Mouse (Mus musculus) layer of hippocampus, adult 11-12 months (tissue): ENCODE data around the gene Traip.
A peak's percentile ranks its signal among the peaks of the same experiment; 100 is the strongest.

ENCODE experiments used
- DNase-seq: peaks from one replicate; pipeline ENCODE4 v3.0.0; 2022; ENCODE audit warnings: low spot score

Traip gene

DNA sequence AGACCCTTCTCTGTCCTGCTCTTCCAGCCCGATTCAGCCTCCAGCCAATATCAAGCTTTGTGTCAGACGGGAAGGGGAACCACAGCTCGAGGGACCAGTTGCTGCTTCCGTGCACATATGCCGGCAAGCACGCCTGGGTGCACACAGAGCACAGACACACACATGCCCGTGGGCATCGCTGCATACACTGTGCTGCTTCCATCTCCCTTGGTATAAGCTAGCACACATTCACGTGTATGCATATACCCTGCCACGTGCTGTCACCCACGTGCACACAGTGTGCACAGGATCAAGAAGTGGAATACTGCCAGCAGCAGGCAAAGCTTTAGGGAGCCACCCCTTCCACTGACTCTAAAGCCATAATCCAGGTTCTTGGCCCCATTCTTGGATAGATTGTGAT lies 15.8 kb upstream of the Traip start:
- peak; percentile 49 for DNase-seq

GRCm38 (mm10) chr9:107935374-107935773 lies 14.6 kb upstream of the Traip start, which contains the start of gene Camkv:
Camkv (plus strand) TSS chr9:107935674.
- DNase-seq: no peak

DNA sequence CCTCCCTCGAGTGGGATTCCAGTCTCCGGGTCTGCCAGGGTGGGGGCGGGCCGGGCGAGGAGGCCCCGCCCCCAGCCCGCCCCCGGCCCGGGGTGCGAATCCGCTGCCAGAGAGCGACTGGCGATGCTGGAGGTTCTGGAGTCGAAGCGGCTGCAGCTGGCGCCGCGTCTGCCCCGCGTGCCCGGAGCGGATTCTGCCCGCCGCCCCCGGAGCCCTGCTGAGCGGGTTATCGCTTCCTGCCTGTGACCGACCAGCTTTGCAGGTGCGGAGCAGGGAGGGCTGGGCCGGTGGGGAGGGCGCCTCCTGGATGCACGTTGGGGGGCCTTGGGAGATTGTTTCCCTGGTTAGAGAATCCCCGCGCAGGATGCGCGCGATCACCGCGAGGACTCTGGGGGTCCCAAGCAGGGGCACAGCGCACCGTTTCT lies 14.1 kb upstream of the Traip start:
- DNase-seq: peak; percentile 53

DNA sequence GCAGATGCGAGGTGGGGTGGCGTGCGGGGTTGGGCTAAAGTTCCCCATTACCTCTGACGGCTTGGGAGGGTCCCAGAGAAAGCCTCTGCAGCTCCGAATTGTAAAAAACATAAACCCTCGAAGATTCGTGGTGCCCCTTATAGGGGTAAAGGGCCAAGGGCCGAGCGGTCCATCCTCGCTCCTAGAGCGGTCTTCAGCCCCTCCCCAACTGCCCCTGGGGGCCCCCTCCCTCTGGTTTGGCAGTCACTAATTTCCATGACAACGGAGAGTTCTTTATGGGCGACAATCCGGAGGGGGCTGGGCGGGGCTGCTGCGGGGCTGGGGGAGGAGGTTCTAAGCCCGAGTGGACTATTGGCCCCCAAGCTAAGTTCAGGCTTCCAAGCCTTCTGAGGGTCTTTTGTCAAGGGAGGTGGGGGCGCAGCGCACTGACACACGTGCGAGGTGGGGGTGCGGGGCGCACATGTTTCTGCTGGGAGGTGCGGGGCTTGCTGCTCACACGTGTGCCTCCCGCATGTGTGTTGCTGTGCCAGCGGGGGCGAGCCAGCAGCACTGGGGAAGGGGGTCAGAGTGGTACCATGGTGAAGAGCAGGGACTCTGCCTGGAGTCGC lies 13.6 kb upstream of the Traip start:
- DNase-seq: peak; percentile 53

DNA sequence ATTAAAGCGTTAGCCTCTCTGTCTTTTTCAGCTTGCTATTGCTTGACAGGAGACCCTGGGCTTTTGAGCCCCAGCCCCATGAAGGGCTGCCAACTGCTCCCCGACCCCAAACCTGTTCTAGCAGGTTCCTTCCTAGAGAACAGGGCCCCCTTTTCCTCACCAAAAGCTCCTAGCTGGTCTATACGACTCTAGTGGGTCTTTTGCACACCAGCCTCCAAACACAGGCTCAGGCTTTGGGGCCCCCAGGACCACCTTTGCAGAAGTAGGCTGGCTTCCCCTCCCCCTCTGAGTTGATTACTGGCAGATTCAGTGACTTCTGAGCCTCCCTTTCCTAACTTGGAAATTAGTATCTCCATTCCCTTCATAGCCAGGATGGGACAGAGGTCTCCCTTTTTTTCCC lies 13.1 kb upstream of the Traip start:
- no peak for DNase-seq

- peak; percentile 43 for DNase-seq
Observed at GRCm38 (mm10) chr9:107947241-107948194, 2.4 kb upstream of the Traip start.

DNA sequence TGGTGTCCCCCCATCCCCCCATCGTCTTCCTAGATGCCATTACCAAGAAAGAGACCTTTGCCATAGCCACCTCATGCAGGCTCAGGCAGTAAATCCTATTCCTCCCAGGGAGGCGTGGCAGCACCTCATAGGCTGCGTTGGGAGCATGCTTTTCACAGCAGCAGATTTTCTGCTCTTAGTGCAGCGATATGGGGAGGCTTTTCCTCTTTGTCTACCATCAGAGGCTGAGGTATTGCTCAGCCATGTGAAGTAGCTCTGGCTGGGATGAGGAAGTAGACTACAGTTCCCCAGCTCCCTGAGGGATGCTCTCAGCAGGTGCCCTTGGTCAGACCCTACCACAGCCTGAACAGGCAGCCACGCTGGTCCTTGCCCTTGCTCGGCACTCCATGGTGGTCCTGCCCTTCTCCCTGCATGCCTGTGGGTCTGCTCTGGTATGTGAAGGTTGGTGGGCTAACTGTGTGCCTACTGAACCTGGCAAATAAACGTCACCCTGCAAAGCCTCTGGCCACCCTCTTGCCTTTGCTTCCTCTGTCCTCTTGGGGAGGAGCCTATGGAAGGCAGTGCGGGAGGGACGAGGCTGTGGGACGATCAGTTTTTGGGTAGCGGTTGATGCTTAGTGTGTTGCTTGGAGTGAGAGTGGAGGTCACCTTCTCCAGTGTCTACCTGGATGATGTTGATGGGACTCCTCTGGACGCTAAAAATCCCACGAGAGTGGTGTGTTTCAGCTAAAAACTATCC lies 583 bp upstream of the Traip start:
- DNase-seq: no peak

- peak; percentile 92 for DNase-seq
Observed at GRCm38 (mm10) chr9:107950460-107951355, 772 bp downstream of the Traip start.

GRCm38 (mm10) chr9:107955613-107956289 lies 5.8 kb downstream of the Traip start:
- DNase-seq: no peak

GRCm38 (mm10) chr9:107957141-107957540 lies 7.2 kb downstream of the Traip start:
- DNase-seq: no peak

DNA sequence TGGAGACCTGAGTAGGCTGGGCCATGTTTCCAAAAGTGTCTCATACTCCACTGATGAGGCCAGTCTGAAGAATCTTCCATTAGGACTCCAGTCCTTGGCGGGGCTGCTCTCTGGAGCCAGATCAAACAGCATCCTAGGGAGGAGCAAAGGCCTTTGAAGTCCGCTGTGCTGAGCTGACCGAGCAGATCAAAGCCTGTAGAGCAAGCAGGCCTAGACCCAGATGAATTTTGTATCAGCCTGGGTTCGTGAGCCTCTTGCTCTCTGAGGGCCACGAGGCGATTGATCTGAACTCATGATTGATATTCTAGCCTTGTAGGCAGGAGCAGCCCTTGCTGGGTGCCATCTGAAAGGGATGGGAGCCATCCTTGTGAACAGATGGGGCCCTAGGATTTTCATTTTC lies 10.0 kb downstream of the Traip start:
- DNase-seq: no peak

DNA sequence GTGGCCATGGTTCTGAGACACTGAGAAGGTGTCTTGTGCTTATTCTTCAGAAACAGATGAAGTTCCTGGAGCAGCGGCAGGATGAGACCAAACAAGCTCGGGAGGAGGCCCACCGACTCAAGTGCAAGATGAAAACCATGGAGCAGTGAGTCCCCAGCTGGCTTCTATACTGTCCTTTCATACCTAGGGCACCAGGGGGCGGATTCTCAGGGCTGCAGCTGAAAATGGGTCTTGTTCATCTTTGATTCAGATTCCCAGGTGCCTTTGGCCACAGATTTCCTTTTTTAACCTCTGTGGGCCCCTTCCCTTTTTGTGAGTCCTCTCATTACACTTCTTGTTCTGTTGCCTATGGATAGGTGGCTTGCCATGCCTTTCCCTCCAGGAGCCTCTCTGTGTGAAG lies 11.0 kb downstream of the Traip start:
- no peak for DNase-seq

GRCm38 (mm10) chr9:107961351-107961762 lies 11.4 kb downstream of the Traip start:
- DNase-seq: peak; percentile 85

GRCm38 (mm10) chr9:107961881-107962280 lies 11.9 kb downstream of the Traip start:
- peak; percentile 80 for DNase-seq

DNA sequence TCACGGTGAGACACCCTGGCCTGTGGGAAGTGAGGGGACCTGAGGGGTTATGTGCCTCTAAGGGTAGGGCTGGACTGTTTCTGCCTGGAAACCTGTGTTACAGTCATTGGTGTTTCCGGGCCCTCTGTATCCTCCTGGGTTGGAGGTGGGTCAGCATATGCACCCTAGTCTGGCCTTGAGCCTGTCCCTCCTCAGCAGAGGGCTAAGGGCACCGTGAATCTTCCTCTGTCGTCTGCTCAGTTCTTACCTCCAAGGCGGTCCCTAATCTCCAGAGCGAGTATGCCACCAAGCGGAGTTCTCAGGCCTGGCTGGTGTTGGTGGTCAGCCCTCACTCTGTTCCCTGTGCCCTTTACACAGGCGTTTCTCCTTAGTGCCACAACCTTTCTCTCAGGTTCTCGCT lies 13.0 kb downstream of the Traip start:
- DNase-seq: no peak

GRCm38 (mm10) chr9:107963700-107964099 lies 13.8 kb downstream of the Traip start:
- DNase-seq: peak; percentile 84

DNA sequence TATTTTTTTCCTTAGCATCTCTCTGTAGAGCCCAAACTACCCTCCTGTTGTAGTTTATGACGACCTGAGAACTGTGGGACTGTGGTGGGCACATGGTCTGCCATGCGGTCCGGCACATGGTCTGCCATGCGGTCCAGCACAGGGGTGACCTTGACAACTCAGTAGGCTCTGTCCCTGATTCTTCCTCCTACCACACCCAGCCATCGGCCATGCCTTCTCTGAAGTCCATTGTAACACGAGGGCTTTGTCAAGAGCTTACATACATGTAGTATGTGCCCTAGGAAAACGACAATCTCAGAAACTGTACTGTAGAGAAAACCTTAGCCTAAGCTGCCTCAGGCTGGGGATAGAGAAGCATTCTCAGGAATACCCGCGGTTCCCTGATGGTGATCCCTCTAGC lies 14.7 kb downstream of the Traip start:
- no peak for DNase-seq

- DNase-seq: no peak
Observed at GRCm38 (mm10) chr9:107966676-107967075, 16.7 kb downstream of the Traip start.

DNA sequence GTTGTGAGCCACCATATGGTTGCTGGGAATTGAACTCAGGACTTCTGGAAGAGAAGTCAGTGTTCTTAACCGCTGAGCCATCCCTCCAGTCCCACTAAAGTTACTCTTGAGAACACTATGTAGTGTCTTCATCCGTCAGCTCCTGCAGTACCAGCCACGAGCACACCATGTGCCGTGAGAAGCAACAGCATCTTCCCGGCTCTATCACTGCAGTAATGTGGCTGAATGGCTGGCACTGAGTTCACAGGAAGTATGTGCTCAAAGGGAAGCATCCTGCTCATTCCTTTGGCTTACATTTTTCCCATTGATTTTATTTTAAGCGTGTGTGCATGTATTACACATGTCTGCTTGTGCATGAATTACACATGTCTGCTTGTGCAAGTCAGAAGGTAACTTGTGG lies 17.5 kb downstream of the Traip start:
- no peak for DNase-seq

DNA sequence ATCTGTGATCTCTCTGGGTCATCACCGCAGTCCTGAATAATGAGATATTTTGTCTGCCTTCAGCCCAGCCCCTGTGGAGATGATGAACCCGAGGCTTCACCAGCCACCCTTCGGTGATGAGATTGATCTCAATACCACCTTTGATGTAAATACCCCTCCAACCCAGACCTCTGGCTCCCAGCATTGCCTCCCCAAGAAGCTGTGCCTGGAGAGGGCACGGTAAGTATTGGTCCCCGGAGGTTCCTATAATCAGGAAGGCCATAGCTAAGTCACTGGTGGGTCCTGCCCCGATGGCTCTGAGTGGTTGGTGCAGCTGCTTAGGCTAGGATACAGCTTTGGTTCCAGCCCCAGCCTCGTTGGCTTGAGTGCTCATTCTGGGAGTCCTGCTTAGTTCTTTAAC lies 18.6 kb downstream of the Traip start:
- no peak for DNase-seq

GRCm38 (mm10) chr9:107970311-107970710 lies 20.4 kb downstream of the Traip start:
- no peak for DNase-seq
